Mouse (Mus musculus): ENCODE data around the gene Cklf. TPM values are rescaled to one million over a fixed set of nuclear protein-coding genes. Genes with fewer than 3 reads are reported as not detected.
"Not testable (repeated sequence)": the region's sequence is repeated elsewhere in the genome, so short reads cannot be mapped to it uniquely, and the experiment has no call there.

Cklf gene
- polyA plus RNA-seq, 1 experiment from 2014 or later: 36.7 TPM

- Histone ChIP-seq H3K4me3 (ENCODE audit: low read depth, low read length) (no peak overlapping the region), H3K9me3 (ENCODE audit: control insufficient read depth, low read length) (no peaks in the 10 kb centered on the region), H3K4me2 (ENCODE audit: low read depth, severe bottlenecking) (no peak overlapping the region), H3K36me3 (ENCODE audit: control insufficient read depth, insufficient read depth, low read length) (peaks cover 4% of the 10 kb centered on the region; the same call in 1 of the 2 replicates), H3K27ac (replicated peaks; ENCODE audit: low read depth, low read length) (no peak overlapping the region), H3K27me3 (ENCODE audit: control insufficient read depth, insufficient read depth, low read length) (no peaks in the 10 kb centered on the region), H3K9ac (ENCODE audit: low read length) (no peak overlapping the region), H3K4me1 (ENCODE audit: control insufficient read depth, insufficient read depth, low read length) (no peaks in the 10 kb centered on the region)
- no peak for DNase-seq (ENCODE audit: low spot score)
- ATAC-seq (ENCODE audit: insufficient number of reproducible peaks, low FRiP score, low TSS enrichment, low read depth): no peak
- 92% methylated on average over 6 of the region's 6 CpGs for WGBS
Observed at GRCm38 (mm10) chr8:104268937-104269440, 18.3 kb downstream of the Cklf start.

GRCm38 (mm10) chr8:104293081-104293480 lies 42.4 kb downstream of the Cklf start, which contains the start of gene Cmtm2a:
Gene Cmtm2a (minus strand): TSS chr8:104293181.
- H3K4me2 ChIP-seq (ENCODE audit: low read depth, severe bottlenecking); H3K4me1 ChIP-seq (ENCODE audit: control insufficient read depth, insufficient read depth, low read length); H3K27me3 ChIP-seq (ENCODE audit: control insufficient read depth, insufficient read depth, low read length); ATAC-seq (ENCODE audit: insufficient number of reproducible peaks, low FRiP score, low TSS enrichment, low read depth); H3K36me3 ChIP-seq (ENCODE audit: control insufficient read depth, insufficient read depth, low read length); H3K27ac ChIP-seq (replicated peaks; ENCODE audit: low read depth, low read length); H3K9ac ChIP-seq (ENCODE audit: low read length); DNase-seq (ENCODE audit: low spot score); H3K9me3 ChIP-seq (ENCODE audit: control insufficient read depth, low read length); H3K4me3 ChIP-seq (ENCODE audit: low read depth, low read length): not testable (repeated sequence)
- 84% methylated on average over 12 of the region's 12 CpGs for WGBS

GRCm38 (mm10) chr8:104294396-104294795 lies 43.7 kb downstream of the Cklf start:
- Histone ChIP-seq H3K4me3 (ENCODE audit: low read depth, low read length) (no peak overlapping the region), H3K9me3 (ENCODE audit: control insufficient read depth, low read length) (no peaks in the 10 kb centered on the region), H3K4me1 (ENCODE audit: control insufficient read depth, insufficient read depth, low read length) (no peaks in the 10 kb centered on the region), H3K36me3 (ENCODE audit: control insufficient read depth, insufficient read depth, low read length) (no peaks in the 10 kb centered on the region), H3K27ac (replicated peaks; ENCODE audit: low read depth, low read length) (no peak overlapping the region), H3K9ac (ENCODE audit: low read length) (no peak overlapping the region), H3K27me3 (ENCODE audit: control insufficient read depth, insufficient read depth, low read length) (no peaks in the 10 kb centered on the region), H3K4me2 (ENCODE audit: low read depth, severe bottlenecking) (no peak overlapping the region)
- ATAC-seq (ENCODE audit: insufficient number of reproducible peaks, low FRiP score, low TSS enrichment, low read depth) (no peak), DNase-seq (ENCODE audit: low spot score) (no peak)
- WGBS: 85% methylated on average over 1 of the region's 1 CpGs

GRCm38 (mm10) chr8:104301577-104301976 lies 50.9 kb downstream of the Cklf start:
- 26% methylated on average over 3 of the region's 3 CpGs for WGBS
- not testable (repeated sequence) for H3K4me1 ChIP-seq (ENCODE audit: control insufficient read depth, insufficient read depth, low read length); DNase-seq (ENCODE audit: low spot score)

GRCm38 (mm10) chr8:104302536-104302935 lies 51.9 kb downstream of the Cklf start:
- 100% methylated on average over 4 of the region's 4 CpGs for WGBS
- H3K9ac ChIP-seq (ENCODE audit: low read length); H3K9me3 ChIP-seq (ENCODE audit: control insufficient read depth, low read length); H3K4me1 ChIP-seq (ENCODE audit: control insufficient read depth, insufficient read depth, low read length); H3K27me3 ChIP-seq (ENCODE audit: control insufficient read depth, insufficient read depth, low read length); ATAC-seq (ENCODE audit: insufficient number of reproducible peaks, low FRiP score, low TSS enrichment, low read depth); H3K4me2 ChIP-seq (ENCODE audit: low read depth, severe bottlenecking); H3K27ac ChIP-seq (replicated peaks; ENCODE audit: low read depth, low read length); DNase-seq (ENCODE audit: low spot score); H3K36me3 ChIP-seq (ENCODE audit: control insufficient read depth, insufficient read depth, low read length); H3K4me3 ChIP-seq (ENCODE audit: low read depth, low read length): not testable (repeated sequence)

More at GRCm38 (mm10) chr8:104301577-104301976, 50.9 kb downstream of the Cklf start:
- H3K27ac ChIP-seq (replicated peaks; ENCODE audit: low read depth, low read length); H3K9me3 ChIP-seq (ENCODE audit: control insufficient read depth, low read length); H3K27me3 ChIP-seq (ENCODE audit: control insufficient read depth, insufficient read depth, low read length); H3K4me3 ChIP-seq (ENCODE audit: low read depth, low read length); H3K4me2 ChIP-seq (ENCODE audit: low read depth, severe bottlenecking); ATAC-seq (ENCODE audit: insufficient number of reproducible peaks, low FRiP score, low TSS enrichment, low read depth); H3K9ac ChIP-seq (ENCODE audit: low read length); H3K36me3 ChIP-seq (ENCODE audit: control insufficient read depth, insufficient read depth, low read length): not testable (repeated sequence)

GRCm38 (mm10) chr8:104304962-104305361 lies 54.3 kb downstream of the Cklf start:
- Histone ChIP-seq H3K36me3 (ENCODE audit: control insufficient read depth, insufficient read depth, low read length) (no peaks in the 10 kb centered on the region), H3K9ac (ENCODE audit: low read length) (no peak overlapping the region), H3K4me1 (ENCODE audit: control insufficient read depth, insufficient read depth, low read length) (no peaks in the 10 kb centered on the region), H3K9me3 (ENCODE audit: control insufficient read depth, low read length) (no peaks in the 10 kb centered on the region), H3K4me3 (ENCODE audit: low read depth, low read length) (no peak overlapping the region), H3K4me2 (ENCODE audit: low read depth, severe bottlenecking) (no peak overlapping the region), H3K27me3 (ENCODE audit: control insufficient read depth, insufficient read depth, low read length) (no peaks in the 10 kb centered on the region), H3K27ac (replicated peaks; ENCODE audit: low read depth, low read length) (no peak overlapping the region)
- whole genome bisulfite sequencing: 87% methylated on average over 11 of the region's 11 CpGs
- ATAC-seq (ENCODE audit: insufficient number of reproducible peaks, low FRiP score, low TSS enrichment, low read depth) (no peak), DNase-seq (ENCODE audit: low spot score) (no peak)

- H3K9me3 ChIP-seq (ENCODE audit: control insufficient read depth, low read length); ATAC-seq (ENCODE audit: insufficient number of reproducible peaks, low FRiP score, low TSS enrichment, low read depth); H3K4me3 ChIP-seq (ENCODE audit: low read depth, low read length); H3K27me3 ChIP-seq (ENCODE audit: control insufficient read depth, insufficient read depth, low read length); H3K4me1 ChIP-seq (ENCODE audit: control insufficient read depth, insufficient read depth, low read length); H3K27ac ChIP-seq (replicated peaks; ENCODE audit: low read depth, low read length); H3K4me2 ChIP-seq (ENCODE audit: low read depth, severe bottlenecking); H3K36me3 ChIP-seq (ENCODE audit: control insufficient read depth, insufficient read depth, low read length); DNase-seq (ENCODE audit: low spot score); H3K9ac ChIP-seq (ENCODE audit: low read length): not testable (repeated sequence)
- WGBS: 52% methylated on average over 6 of the region's 6 CpGs
Observed at GRCm38 (mm10) chr8:104308341-104308740, 57.7 kb downstream of the Cklf start.

- H3K27ac ChIP-seq (replicated peaks; ENCODE audit: low read depth, low read length): not testable (repeated sequence)
Observed at GRCm38 (mm10) chr8:104309441-104310155, 58.9 kb downstream of the Cklf start, which contains the start of the genes Gm45711 and Cmtm1. Gene Gm45711 (minus strand): TSS chr8:104310081. Gene Cmtm1 (minus strand): TSS chr8:104310145.

More at GRCm38 (mm10) chr8:104309441-104310155, 58.9 kb downstream of the Cklf start, which contains the start of the genes Gm45711 and Cmtm1:
- not testable (repeated sequence) for DNase-seq (ENCODE audit: low spot score); H3K9me3 ChIP-seq (ENCODE audit: control insufficient read depth, low read length); H3K4me3 ChIP-seq (ENCODE audit: low read depth, low read length); H3K4me2 ChIP-seq (ENCODE audit: low read depth, severe bottlenecking); H3K27me3 ChIP-seq (ENCODE audit: control insufficient read depth, insufficient read depth, low read length); H3K36me3 ChIP-seq (ENCODE audit: control insufficient read depth, insufficient read depth, low read length); H3K4me1 ChIP-seq (ENCODE audit: control insufficient read depth, insufficient read depth, low read length); ATAC-seq (ENCODE audit: insufficient number of reproducible peaks, low FRiP score, low TSS enrichment, low read depth); H3K9ac ChIP-seq (ENCODE audit: low read length)
- WGBS: 85% methylated on average over 32 of the region's 36 CpGs

Measured in limb, embryonic 11.5 days (tissue).